Comparison of ENCODE assay signal across 22 mouse cellular contexts in the genomic region with DNA sequence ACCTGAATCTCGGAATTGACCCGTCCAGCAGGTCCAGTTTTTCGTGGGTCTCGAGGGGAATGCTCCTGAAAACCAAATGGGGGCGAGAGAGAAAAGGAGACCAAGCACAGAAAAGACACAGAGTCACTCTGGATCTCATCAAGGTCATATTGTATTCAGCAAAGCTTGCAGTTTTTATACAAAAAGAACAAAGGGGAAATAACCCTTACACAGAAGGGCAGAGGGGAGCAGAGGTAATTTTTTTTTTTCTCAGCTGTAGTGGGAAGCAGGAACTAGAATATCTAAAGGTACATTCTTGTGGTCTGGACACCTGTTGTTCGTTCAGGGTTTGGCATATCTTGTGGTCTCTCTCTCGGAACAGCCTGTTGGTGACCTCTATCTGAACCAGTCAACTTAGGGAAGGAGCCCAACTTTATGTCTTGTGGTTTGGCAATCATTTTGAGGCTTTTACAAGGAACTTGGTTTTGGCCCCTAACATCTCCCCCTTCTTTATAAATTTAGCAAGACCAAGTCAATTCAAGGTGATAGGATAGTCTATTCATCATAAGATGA.
"Had no signal": no experiment of that assay in that cellular context is flagged by ENCODE, and none has a peak within 500 bp of the region (broad histone marks: within the 10 kb centered on the region; RNA-seq: fewer than 3 reads in every experiment).

No protein-coding gene starts in this region.

- H3K27ac ChIP-seq: heart, adult 2 months; heart, embryonic 13.5 days; heart, embryonic 15.5 days; hindbrain, embryonic 10.5 days; hindbrain, embryonic 12.5 days; hindbrain, embryonic 14.5 days; intestine, embryonic 15.5 days; layer of hippocampus, adult 2 months; left cerebral cortex, adult 2 months; limb, embryonic 10.5 days; limb, embryonic 12.5 days; liver, embryonic 14.5 days had no signal

- H3K4me3 ChIP-seq: heart, adult 2 months; heart, embryonic 13.5 days; heart, embryonic 15.5 days; hindbrain, embryonic 10.5 days; hindbrain, embryonic 12.5 days; intestine, embryonic 15.5 days; layer of hippocampus, adult 2 months; left cerebral cortex, adult 2 months; limb, embryonic 10.5 days; limb, embryonic 12.5 days had no signal

- H3K9ac ChIP-seq: heart, embryonic 13.5 days; heart, embryonic 15.5 days; hindbrain, embryonic 12.5 days; hindbrain, embryonic 14.5 days; intestine, embryonic 15.5 days; limb, embryonic 12.5 days; liver, embryonic 14.5 days had no signal

- DNase-seq: gastrocnemius, postnatal 14 days; gastrocnemius, postnatal 36 days; heart, adult 2 months; heart, postnatal 14 days; heart, postnatal 4 days; kidney, adult 18-20 months; kidney, adult 8-10 months; kidney, postnatal 10 days; kidney, postnatal 25 days; kidney, postnatal 4 days; liver had no signal

- H3K4me1 ChIP-seq: heart, embryonic 13.5 days; heart, embryonic 15.5 days; hindbrain, embryonic 10.5 days; hindbrain, embryonic 12.5 days; intestine, embryonic 15.5 days; limb, embryonic 10.5 days; limb, embryonic 12.5 days had no signal

- H3K36me3 ChIP-seq: heart, embryonic 13.5 days; heart, embryonic 15.5 days; hindbrain, embryonic 10.5 days; hindbrain, embryonic 12.5 days; intestine, embryonic 15.5 days; limb, embryonic 10.5 days; limb, embryonic 12.5 days had no signal

- H3K9me3 ChIP-seq: intestine, embryonic 15.5 days; limb, embryonic 10.5 days had no signal
